Mouse (Mus musculus) lung, postnatal 0 days (tissue): ENCODE results near the gene Mydgf.

Experiments used
- CTCF ChIP-seq: IDR thresholded peaks from 2 replicates; pipeline ENCODE4 v1.5.1; 2016; ENCODE audit warnings: antibody characterized with exemption, mild to moderate bottlenecking
- EP300 ChIP-seq: IDR thresholded peaks from 2 replicates; pipeline ENCODE4 v1.6.1; 2016; ENCODE audit warnings: antibody characterized with exemption, mild to moderate bottlenecking, control low read depth

GRCm38 (mm10) chr17:56153643-56154042 lies 30.1 kb downstream of the Mydgf start:
- TF ChIP-seq CTCF (no peak), EP300 (no peak)
